Mouse (Mus musculus): ENCODE measurements around the gene Hhat.

- no peak for TF ChIP-seq CTCF (IDR thresholded peaks at IDR 0.05; ENCODE audit: low read depth, low read length)
- no peak for TF ChIP-seq POLR2AphosphoS5 (IDR thresholded peaks at IDR 0.05; ENCODE audit: insufficient replicate concordance, low read depth, low read length)
- no peak for TF ChIP-seq GATA2 (IDR thresholded peaks at IDR 0.05; ENCODE audit: borderline replicate concordance, low read depth, low read length)
- TF ChIP-seq GATA1 (IDR thresholded peaks at IDR 0.05; ENCODE audit: borderline replicate concordance, low read length) = no peak
These were observed 289.6 kb downstream of the Hhat start for GRCm38 (mm10) chr1:192481446-192481845.

All from G1E (cell line).